Mouse (Mus musculus) megakaryocyte, embryonic 14.5 days (primary cell): ENCODE data around the gene Ccnt1.

ENCODE experiments used
- FLI1 ChIP-seq: IDR thresholded peaks from 2 replicates; pipeline ENCODE4 v1.6.1; 2012; ENCODE audit warnings: low read length, inconsistent platforms, mixed read lengths
- GATA1 ChIP-seq: IDR thresholded peaks from 3 replicates; pipeline ENCODE4 v1.6.1; 2012; ENCODE audit warnings: mixed read lengths, low read length, inconsistent platforms, borderline replicate concordance

GRCm38 (mm10) chr15:98533035-98533531 lies 37.6 kb downstream of the Ccnt1 start:
- no peak for TF ChIP-seq FLI1
- TF ChIP-seq GATA1, result no peak
